Mouse (Mus musculus) left cerebral cortex, postnatal 4 days (tissue): ENCODE results near the gene Id1. TPM values are rescaled to one million over a fixed set of nuclear protein-coding genes. Genes with fewer than 3 reads are reported as not detected.
A peak's percentile ranks its signal among the peaks of the same experiment; 100 is the strongest.

ENCODE experiments used
- DNase-seq: peaks from one replicate; pipeline ENCODE4 v3.0.0-alpha.2; 2022
- intact Hi-C: fragments of 180-260 bp; cut with DNase I; formaldehyde crosslinking; loops from one replicate; pipeline ENCODE4 v1.15.1; 2025
- total RNA-seq, 2 experiments: library from RNA; stranded (reverse); gene quantifications; 2 replicates each; pipeline ENCODE4 v1.2.3; 2021

The Id1 gene
- total RNA-seq, 2 experiments from 2014 or later = 25.6 to 27.6 TPM

DNA sequence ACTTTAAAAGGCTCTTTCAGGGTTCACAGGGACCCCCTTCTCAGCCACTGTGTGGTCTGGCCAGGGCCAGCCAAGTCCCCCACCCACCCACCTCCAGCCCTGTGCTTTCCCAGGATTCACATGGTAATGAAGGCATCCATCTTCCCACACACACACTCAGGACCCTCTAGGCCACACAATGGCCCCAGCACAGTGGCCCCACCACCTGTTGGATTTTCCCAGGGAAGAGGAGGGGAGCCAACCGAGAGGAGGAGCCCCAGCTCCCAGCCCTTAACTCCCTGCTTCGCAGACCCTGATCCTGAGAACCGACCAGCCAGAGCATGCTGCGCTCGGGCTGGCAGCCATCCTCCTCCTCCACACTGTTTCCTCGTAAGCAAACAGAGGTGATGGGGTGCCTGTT, 18.0 kb upstream of the Id1 start:
- intact Hi-C loops = no loop called here
- DNase-seq = peak; percentile 35

- peak; percentile 67 for DNase-seq
- intact Hi-C loops = no loop called here
These were observed 12.3 kb upstream of the Id1 start for GRCm38 (mm10) chr2:152723651-152724331.

DNA sequence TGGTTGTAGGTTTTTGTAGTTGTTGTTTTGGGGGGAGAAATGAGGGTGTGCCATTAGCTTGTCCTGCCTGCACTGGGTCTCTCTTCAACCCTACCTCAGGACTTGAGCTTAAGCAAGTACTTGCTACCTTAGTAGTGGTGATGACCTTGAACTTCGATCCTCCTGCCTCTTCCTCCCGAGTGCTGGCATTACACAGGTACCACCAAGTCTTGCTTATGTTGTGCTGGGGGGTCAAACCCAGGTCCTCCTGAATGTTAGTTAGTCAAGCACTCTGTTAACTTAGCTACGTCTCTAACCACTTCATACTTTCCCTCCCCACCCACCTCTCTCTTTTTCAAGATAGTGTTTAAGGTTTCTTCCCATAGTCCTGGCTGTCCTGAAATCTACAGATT, 11.7 kb upstream of the Id1 start:
- intact Hi-C loops = no loop called here
- DNase-seq = no peak

DNA sequence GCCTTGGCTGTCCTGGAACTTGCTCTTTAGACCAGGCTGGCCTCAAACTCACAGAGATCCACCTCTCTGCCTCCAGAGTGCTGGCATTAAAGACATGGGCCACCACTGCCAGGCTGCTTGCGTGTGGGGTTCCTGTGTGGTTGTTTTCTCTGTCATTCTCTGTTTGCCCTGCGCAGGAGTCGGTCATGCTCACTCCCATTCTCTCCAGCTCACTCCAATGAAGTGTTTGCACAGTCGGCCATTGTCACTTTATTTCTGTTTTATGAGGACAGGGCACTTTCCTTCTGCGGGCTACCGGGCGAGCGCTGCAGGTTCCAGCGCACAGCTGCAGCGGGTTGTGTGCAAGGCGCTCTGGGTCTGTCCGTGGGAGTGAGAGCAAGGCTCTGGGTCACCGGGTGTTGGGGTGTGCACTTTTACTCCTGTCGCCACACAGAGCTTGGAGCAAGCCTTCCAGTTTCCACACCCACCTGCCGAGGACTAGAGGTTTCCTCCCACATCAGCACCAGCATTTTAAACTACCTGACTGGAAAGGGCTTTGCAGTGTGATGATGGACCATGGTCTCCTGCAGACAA, 10.8 kb upstream of the Id1 start:
- intact Hi-C loops = no loop called here

DNA sequence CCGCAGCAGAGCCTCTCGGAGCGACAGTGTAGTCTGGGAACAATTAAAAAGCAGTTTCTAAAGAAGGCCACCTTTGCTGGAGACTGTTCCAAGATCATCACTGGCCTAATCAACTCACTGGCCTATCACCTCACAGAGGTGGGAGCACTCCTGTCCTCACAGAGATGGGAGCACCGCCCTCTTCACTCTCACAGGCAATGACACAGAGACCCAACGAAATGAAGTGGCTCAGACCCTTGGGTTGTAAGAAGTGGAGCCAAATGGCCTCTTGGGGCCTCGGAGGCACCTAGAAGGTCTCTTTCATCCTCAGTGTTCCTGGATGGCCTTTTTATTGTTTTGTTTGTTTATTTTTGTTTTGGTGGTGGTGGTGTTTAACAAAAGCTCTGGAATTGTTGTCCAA, 9.8 kb upstream of the Id1 start:
- intact Hi-C loops = no loop called here
- no peak for DNase-seq

More for the DNA sequence above, 10.8 kb upstream of the Id1 start:
- no peak for DNase-seq

DNA sequence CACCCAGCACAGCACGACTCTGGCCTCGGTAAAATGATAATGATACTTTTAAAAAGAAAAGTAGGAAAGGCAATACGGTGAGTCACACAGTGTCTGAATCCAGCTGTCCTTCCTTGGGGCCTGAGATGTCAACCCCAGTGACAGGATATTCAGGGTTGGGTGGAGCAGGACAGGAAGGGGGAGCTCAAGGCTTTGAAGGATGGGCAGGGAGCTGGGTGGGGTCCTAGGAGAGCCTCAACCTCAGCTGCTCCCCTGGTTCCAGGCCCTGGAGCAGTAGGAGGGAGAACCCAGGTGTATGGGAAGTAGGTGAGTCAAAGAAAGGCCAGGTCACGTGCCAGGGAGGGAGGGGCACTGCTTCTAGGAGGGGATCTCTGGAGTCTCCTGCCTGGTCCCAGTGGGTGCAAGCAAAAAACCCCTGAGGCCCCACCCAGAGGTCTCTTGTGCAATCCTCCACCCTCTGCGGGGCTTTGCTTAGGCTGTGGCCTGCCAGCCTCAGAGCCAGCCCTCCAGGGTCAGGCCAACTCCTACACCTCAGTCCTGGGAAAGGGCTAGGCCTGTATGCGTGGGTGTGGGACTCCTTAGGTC, 9.2 kb upstream of the Id1 start:
- intact Hi-C loops = no loop called here
- DNase-seq = no peak

- no peak for DNase-seq
- intact Hi-C loops = no loop called here
These were observed 8.1 kb upstream of the Id1 start for GRCm38 (mm10) chr2:152727795-152728510.

- intact Hi-C loops = no loop called here
- DNase-seq = no peak
These were observed 7.5 kb upstream of the Id1 start for GRCm38 (mm10) chr2:152728594-152728993.

- intact Hi-C loops = no loop called here
These were observed 6.9 kb upstream of the Id1 start for GRCm38 (mm10) chr2:152729013-152729635.

DNA sequence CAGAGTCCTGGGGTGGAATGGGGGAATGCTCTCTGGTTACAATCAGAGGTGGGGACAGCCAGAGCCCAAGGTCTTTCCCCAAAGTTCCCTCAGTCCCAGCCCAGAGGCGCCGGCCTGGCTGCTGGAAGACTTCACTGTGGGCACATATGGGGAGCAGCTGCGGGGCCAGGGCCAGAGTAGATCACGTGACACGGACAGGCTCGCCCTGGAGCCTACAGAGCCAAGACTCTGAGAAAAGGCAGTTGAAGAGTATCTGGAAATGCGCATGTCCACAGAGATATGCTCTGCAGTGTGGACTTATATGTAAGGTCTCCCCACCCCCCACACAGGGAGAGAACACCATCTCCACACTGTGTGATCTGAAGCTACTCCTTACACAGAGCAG, 6.4 kb upstream of the Id1 start:
- peak; percentile 53 for DNase-seq
- intact Hi-C loops = no loop called here

More at GRCm38 (mm10) chr2:152729013-152729635, 6.9 kb upstream of the Id1 start:
- DNase-seq = no peak

DNA sequence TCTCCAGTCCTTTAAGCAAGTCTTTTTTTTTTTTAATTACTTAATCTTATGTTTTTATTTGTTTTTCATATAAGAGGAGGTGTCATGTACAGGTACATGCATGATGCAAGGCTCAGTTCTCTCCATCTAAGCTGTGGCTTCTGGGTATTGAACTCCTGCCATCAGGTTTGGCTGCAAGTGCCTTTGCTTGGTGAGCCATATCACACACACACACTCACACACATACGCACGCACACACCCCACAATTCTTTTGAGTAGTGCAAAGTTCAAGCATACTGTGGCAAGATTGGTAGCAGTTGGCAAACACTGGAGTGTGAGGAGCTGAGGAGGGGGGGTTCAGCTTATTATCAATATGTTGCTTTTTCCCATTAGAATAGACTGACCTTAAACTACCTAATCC, 2.9 kb upstream of the Id1 start:
- no peak for DNase-seq
- intact Hi-C loops = no loop called here

DNA sequence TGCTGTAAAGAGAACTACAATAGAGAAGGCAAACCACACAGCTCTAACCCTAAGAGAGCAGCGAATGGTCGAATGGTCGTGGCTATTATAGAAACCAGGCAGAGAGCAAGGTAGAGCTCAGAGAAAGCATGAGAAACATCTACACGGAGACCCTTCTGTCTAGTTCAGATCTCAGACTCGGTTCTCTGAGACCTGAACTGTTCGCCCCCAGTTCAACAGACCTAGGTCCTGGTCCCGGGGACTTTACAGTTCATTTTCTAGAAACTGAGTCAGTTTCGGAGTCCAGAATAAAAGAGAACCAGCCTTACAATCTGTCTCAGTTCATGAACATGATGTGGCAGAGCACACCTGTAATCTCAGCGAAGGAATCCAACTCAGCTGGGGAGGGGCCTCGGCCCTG, 1.6 kb upstream of the Id1 start:
- intact Hi-C loops = no loop called here

GRCm38 (mm10) chr2:152734984-152735383, 1.1 kb upstream of the Id1 start:
- peak; percentile 96 for DNase-seq
- intact Hi-C loops = no loop called here

More for the DNA sequence above, 1.6 kb upstream of the Id1 start:
- DNase-seq = no peak

- peak; percentile 38 for DNase-seq
- intact Hi-C loops = no loop called here
These were observed 697 bp downstream of the Id1 start for GRCm38 (mm10) chr2:152736748-152737147.

- intact Hi-C loops = no loop called here
- DNase-seq = peak; percentile 60
These were observed 1.5 kb downstream of the Id1 start for GRCm38 (mm10) chr2:152737306-152738221.

DNA sequence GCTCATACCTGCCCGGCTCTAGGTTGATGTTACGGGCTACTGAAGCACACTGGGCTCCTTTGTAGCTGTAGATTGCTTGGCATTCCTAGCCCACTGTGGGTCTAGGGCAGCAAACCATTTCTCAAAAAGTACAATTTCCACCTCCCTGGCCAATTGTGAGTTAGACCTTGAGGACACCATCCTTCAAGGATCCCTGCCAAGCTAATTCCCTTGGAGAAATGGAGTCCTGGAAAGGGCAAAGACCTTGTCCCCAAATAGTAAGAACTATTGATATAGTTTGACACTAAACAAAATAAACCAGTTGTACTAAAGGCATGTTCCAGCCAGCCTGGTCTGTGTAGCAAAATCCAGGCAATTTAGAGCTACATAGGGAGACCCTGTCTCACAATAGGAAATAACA, 2.3 kb downstream of the Id1 start:
- intact Hi-C loops = no loop called here
- DNase-seq = no peak

GRCm38 (mm10) chr2:152739031-152739841, 3.2 kb downstream of the Id1 start:
- intact Hi-C loops = no loop called here
- peak; percentile 65 for DNase-seq

DNA sequence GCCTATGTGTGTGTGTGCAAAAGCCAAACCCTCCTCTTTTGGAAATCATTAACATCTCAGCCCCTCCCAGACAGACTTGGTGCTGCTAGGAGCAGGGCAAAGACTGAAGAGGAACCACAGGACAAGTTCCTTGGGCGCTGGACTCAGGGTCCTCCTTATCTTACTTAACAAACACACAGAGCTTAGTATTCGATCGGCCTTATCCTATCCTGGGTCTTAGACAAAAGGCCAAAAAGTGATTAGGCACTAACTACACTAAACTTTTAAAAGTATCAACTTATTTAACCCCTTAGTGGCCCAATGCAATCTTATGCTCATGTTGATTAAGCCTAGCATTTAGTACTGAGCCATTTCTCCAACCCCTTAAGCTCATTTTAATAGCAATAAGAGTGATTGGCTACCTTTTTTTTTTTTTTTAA, 3.8 kb downstream of the Id1 start:
- no peak for DNase-seq
- intact Hi-C loops = no loop called here

- intact Hi-C loops = no loop called here
These were observed 4.4 kb downstream of the Id1 start for GRCm38 (mm10) chr2:152740490-152740889.

More at GRCm38 (mm10) chr2:152740490-152740889, 4.4 kb downstream of the Id1 start:
- no peak for DNase-seq
